Mouse (Mus musculus) urinary bladder, postnatal 10 days (tissue): ENCODE data around the gene Adam10.

Experiments
- DNase-seq: peaks from one replicate; pipeline ENCODE4 v3.0.0; 2022; ENCODE audit warnings: low spot score

The Adam10 gene

GRCm38 (mm10) chr9:70678682-70679131 lies at the start of gene Adam10:
Adam10 (plus strand) TSS chr9:70678997.
- peak; percentile 93 for DNase-seq

- no peak for DNase-seq
Observed at GRCm38 (mm10) chr9:70629711-70630110, 49.1 kb upstream of the Adam10 start.

- DNase-seq = no peak
Observed at GRCm38 (mm10) chr9:70631665-70632064, 47.1 kb upstream of the Adam10 start.

- DNase-seq = no peak
Observed at GRCm38 (mm10) chr9:70636748-70637147, 42.0 kb upstream of the Adam10 start.

- no peak for DNase-seq
Observed at GRCm38 (mm10) chr9:70650260-70650659, 28.5 kb upstream of the Adam10 start.

GRCm38 (mm10) chr9:70650994-70651393 lies 27.8 kb upstream of the Adam10 start:
- no peak for DNase-seq

- no peak for DNase-seq
Observed at GRCm38 (mm10) chr9:70652221-70652620, 26.6 kb upstream of the Adam10 start.

- DNase-seq = no peak
Observed at GRCm38 (mm10) chr9:70653875-70654274, 24.9 kb upstream of the Adam10 start.

- no peak for DNase-seq
Observed at GRCm38 (mm10) chr9:70654496-70654895, 24.3 kb upstream of the Adam10 start.

GRCm38 (mm10) chr9:70655764-70656129 lies 23.1 kb upstream of the Adam10 start:
- DNase-seq = no peak

- no peak for DNase-seq
Observed at GRCm38 (mm10) chr9:70656130-70657007, 22.4 kb upstream of the Adam10 start, which contains the start of gene Gm10642. Gm10642 (plus strand) TSS chr9:70656251.

- peak; percentile 90 for DNase-seq
Observed at GRCm38 (mm10) chr9:70657013-70657967, 21.5 kb upstream of the Adam10 start, which contains the start of gene Mindy2. Mindy2 (minus strand) TSS chr9:70657174.

GRCm38 (mm10) chr9:70658266-70658665 lies 20.5 kb upstream of the Adam10 start:
- DNase-seq = no peak

- DNase-seq = no peak
Observed at GRCm38 (mm10) chr9:70664847-70665246, 13.9 kb upstream of the Adam10 start.

- DNase-seq = no peak
Observed at GRCm38 (mm10) chr9:70665372-70666145, 13.2 kb upstream of the Adam10 start.

- no peak for DNase-seq
Observed at GRCm38 (mm10) chr9:70666811-70667210, 12.0 kb upstream of the Adam10 start.

- DNase-seq = no peak
Observed at GRCm38 (mm10) chr9:70668048-70668447, 10.7 kb upstream of the Adam10 start.

- no peak for DNase-seq
Observed at GRCm38 (mm10) chr9:70669197-70669596, 9.6 kb upstream of the Adam10 start.

GRCm38 (mm10) chr9:70670381-70670780 lies 8.4 kb upstream of the Adam10 start:
- no peak for DNase-seq

- DNase-seq = no peak
Observed at GRCm38 (mm10) chr9:70671278-70671677, 7.5 kb upstream of the Adam10 start.

GRCm38 (mm10) chr9:70671772-70672579 lies 6.8 kb upstream of the Adam10 start:
- no peak for DNase-seq
